Mouse (Mus musculus): ENCODE measurements at regions not wholly inside any gene's neighbourhood (a gene's known extent, or its start where the extent isn't known, plus 50 kb on each side); places are given as distances from the start of the nearest gene placed in this dataset.

DNA sequence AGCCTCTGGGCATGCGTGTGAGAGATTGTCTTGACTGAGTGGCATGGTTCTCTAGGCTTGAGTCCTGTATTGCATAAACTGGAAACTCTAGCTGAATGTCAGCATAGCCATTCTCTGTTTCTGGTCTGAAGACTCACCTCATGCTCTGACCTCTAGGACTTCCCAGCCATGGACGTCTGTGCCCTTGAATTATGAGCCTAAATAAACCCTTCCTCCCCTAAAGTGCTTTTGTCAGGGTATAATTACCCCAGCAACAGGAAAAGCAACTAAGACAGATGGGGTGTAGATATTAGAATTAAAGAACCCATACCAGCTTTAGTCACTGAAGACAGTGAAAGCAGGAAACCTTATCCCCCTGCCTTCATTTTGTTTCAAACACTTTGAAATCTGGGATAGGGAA lies 253.3 kb downstream of the Tpbg start:
- H3K9me3 ChIP-seq (replicated peaks; ENCODE audit: control insufficient read depth, insufficient read depth, low read length, poor library complexity, severe bottlenecking) = no peaks in the 10 kb centered on the region
- H3K36me3 ChIP-seq (ENCODE audit: control insufficient read depth, insufficient read depth, low read length, poor library complexity, severe bottlenecking) = no peaks in the 10 kb centered on the region
- no peak overlapping the region for H3K4me3 ChIP-seq (ENCODE audit: low read depth, low read length)

GRCm38 (mm10) chr9:86096246-86096645 lies 254.1 kb downstream of the Tpbg start:
- Histone ChIP-seq H3K4me3 (ENCODE audit: low read depth, low read length) (no peak overlapping the region), H3K27me3 (ENCODE audit: control insufficient read depth, insufficient read depth, low read length, poor library complexity, severe bottlenecking) (no peaks in the 10 kb centered on the region), H3K4me1 (ENCODE audit: control insufficient read depth, insufficient read depth, low read length) (no peaks in the 10 kb centered on the region), H3K27ac (ENCODE audit: insufficient read depth, low read length) (no peak overlapping the region), H3K9ac (ENCODE audit: low read depth, poor library complexity, severe bottlenecking) (no peak overlapping the region), H3K9me3 (replicated peaks; ENCODE audit: control insufficient read depth, insufficient read depth, low read length, poor library complexity, severe bottlenecking) (no peaks in the 10 kb centered on the region), H3K36me3 (ENCODE audit: control insufficient read depth, insufficient read depth, low read length, poor library complexity, severe bottlenecking) (no peaks in the 10 kb centered on the region)
- no peak for TF ChIP-seq EP300 (IDR thresholded peaks at IDR 0.05; ENCODE audit: insufficient read depth, low read depth, low read length)
- TF ChIP-seq POLR2A (IDR thresholded peaks at IDR 0.05; ENCODE audit: insufficient read depth, low read length) = no peak
- no peak for TF ChIP-seq CTCF (IDR thresholded peaks at IDR 0.05; ENCODE audit: low read depth, low read length)

More for the DNA sequence above, 253.3 kb downstream of the Tpbg start:
- Histone ChIP-seq H3K27ac (ENCODE audit: insufficient read depth, low read length) (no peak overlapping the region), H3K4me1 (ENCODE audit: control insufficient read depth, insufficient read depth, low read length) (no peaks in the 10 kb centered on the region), H3K9ac (ENCODE audit: low read depth, poor library complexity, severe bottlenecking) (no peak overlapping the region), H3K27me3 (ENCODE audit: control insufficient read depth, insufficient read depth, low read length, poor library complexity, severe bottlenecking) (no peaks in the 10 kb centered on the region)
- no peak for TF ChIP-seq CTCF (IDR thresholded peaks at IDR 0.05; ENCODE audit: low read depth, low read length)
- no peak for TF ChIP-seq POLR2A (IDR thresholded peaks at IDR 0.05; ENCODE audit: insufficient read depth, low read length)
- TF ChIP-seq EP300 (IDR thresholded peaks at IDR 0.05; ENCODE audit: insufficient read depth, low read depth, low read length) = no peak

- no peaks in the 10 kb centered on the region for H3K4me1 ChIP-seq (ENCODE audit: control insufficient read depth, insufficient read depth, low read length)
- no peak overlapping the region for H3K9ac ChIP-seq (ENCODE audit: low read depth, poor library complexity, severe bottlenecking)
Observed at GRCm38 (mm10) chr9:86099325-86099724, 257.1 kb downstream of the Tpbg start.

DNA sequence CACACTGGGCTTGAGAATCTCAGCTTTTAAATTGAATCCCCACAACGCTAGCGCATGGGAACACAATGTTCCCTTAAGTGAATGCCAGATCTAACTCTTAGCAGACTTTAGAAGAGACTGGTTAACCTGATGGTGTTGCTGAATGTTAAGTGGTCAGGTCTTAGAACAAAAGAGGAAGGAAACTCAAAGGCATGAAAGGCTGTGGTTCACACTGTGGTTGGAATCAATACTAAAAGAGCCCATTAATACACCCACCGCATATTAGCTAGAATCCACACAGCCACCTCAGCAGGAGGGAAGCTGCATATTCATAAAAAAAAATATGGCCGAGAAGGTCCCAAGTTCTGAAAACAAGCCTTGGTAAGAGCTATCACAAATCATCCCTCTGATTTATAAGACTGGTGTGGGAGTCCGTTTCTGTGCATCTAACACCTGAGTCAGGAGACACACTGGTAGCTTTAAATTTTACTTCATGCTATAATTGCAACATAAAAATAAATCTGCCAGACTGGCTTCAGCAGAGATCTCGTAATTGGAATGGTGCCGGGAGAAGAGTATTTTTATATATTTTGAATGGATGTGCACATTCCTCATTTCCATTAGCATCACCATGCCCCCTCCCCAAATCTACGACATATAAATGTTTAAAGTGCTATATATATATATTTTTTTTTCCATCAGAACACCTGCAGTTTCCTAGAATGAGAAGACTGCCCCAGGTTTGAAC lies 259.3 kb downstream of the Tpbg start:
- Histone ChIP-seq H3K9ac (ENCODE audit: low read depth, poor library complexity, severe bottlenecking) (no peak overlapping the region), H3K4me1 (ENCODE audit: control insufficient read depth, insufficient read depth, low read length) (no peaks in the 10 kb centered on the region), H3K4me3 (ENCODE audit: low read depth, low read length) (no peak overlapping the region), H3K9me3 (replicated peaks; ENCODE audit: control insufficient read depth, insufficient read depth, low read length, poor library complexity, severe bottlenecking) (no peaks in the 10 kb centered on the region), H3K36me3 (ENCODE audit: control insufficient read depth, insufficient read depth, low read length, poor library complexity, severe bottlenecking) (no peaks in the 10 kb centered on the region), H3K27me3 (ENCODE audit: control insufficient read depth, insufficient read depth, low read length, poor library complexity, severe bottlenecking) (no peaks in the 10 kb centered on the region), H3K27ac (ENCODE audit: insufficient read depth, low read length) (no peak overlapping the region)
- TF ChIP-seq POLR2A (IDR thresholded peaks at IDR 0.05; ENCODE audit: insufficient read depth, low read length) (no peak), CTCF (IDR thresholded peaks at IDR 0.05; ENCODE audit: low read depth, low read length) (no peak), EP300 (IDR thresholded peaks at IDR 0.05; ENCODE audit: insufficient read depth, low read depth, low read length) (no peak)

More at GRCm38 (mm10) chr9:86099325-86099724, 257.1 kb downstream of the Tpbg start:
- TF ChIP-seq CTCF (IDR thresholded peaks at IDR 0.05; ENCODE audit: low read depth, low read length) = no peak
- no peak for TF ChIP-seq POLR2A (IDR thresholded peaks at IDR 0.05; ENCODE audit: insufficient read depth, low read length)
- no peak for TF ChIP-seq EP300 (IDR thresholded peaks at IDR 0.05; ENCODE audit: insufficient read depth, low read depth, low read length)
- Histone ChIP-seq H3K9me3 (replicated peaks; ENCODE audit: control insufficient read depth, insufficient read depth, low read length, poor library complexity, severe bottlenecking) (no peaks in the 10 kb centered on the region), H3K36me3 (ENCODE audit: control insufficient read depth, insufficient read depth, low read length, poor library complexity, severe bottlenecking) (no peaks in the 10 kb centered on the region), H3K27ac (ENCODE audit: insufficient read depth, low read length) (no peak overlapping the region), H3K27me3 (ENCODE audit: control insufficient read depth, insufficient read depth, low read length, poor library complexity, severe bottlenecking) (no peaks in the 10 kb centered on the region), H3K4me3 (ENCODE audit: low read depth, low read length) (no peak overlapping the region)

DNA sequence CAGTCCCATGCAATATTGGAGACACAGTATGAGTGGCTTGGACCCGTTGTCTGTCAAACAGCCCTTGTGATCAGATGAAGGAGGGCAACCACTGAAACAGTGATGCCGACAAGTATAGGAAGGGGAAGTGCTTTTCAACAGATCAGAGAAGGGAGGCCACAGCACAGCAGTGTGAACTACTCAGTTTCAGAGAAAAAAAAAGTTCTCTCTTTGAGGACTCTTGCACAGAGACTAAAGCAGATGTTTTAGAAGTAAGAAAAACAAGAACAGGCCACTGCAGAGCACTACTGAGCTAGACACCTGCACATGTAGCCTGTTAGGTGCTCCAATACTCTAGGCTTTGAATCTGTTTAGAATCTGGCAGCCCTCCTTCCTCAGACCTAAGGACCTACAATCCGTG lies 261.4 kb downstream of the Tpbg start:
- H3K9ac ChIP-seq (ENCODE audit: low read depth, poor library complexity, severe bottlenecking) = no peak overlapping the region
- TF ChIP-seq EP300 (IDR thresholded peaks at IDR 0.05; ENCODE audit: insufficient read depth, low read depth, low read length) (no peak), POLR2A (IDR thresholded peaks at IDR 0.05; ENCODE audit: insufficient read depth, low read length) (no peak), CTCF (IDR thresholded peaks at IDR 0.05; ENCODE audit: low read depth, low read length) (no peak)
- no peaks in the 10 kb centered on the region for H3K36me3 ChIP-seq (ENCODE audit: control insufficient read depth, insufficient read depth, low read length, poor library complexity, severe bottlenecking)
- H3K4me1 ChIP-seq (ENCODE audit: control insufficient read depth, insufficient read depth, low read length) = no peaks in the 10 kb centered on the region
- no peaks in the 10 kb centered on the region for H3K27me3 ChIP-seq (ENCODE audit: control insufficient read depth, insufficient read depth, low read length, poor library complexity, severe bottlenecking)
- no peaks in the 10 kb centered on the region for H3K9me3 ChIP-seq (replicated peaks; ENCODE audit: control insufficient read depth, insufficient read depth, low read length, poor library complexity, severe bottlenecking)
- H3K27ac ChIP-seq (ENCODE audit: insufficient read depth, low read length) = no peak overlapping the region
- H3K4me3 ChIP-seq (ENCODE audit: low read depth, low read length) = no peak overlapping the region

GRCm38 (mm10) chr9:86104664-86105063 lies 262.5 kb downstream of the Tpbg start:
- Histone ChIP-seq H3K27ac (ENCODE audit: insufficient read depth, low read length) (no peak overlapping the region), H3K9me3 (replicated peaks; ENCODE audit: control insufficient read depth, insufficient read depth, low read length, poor library complexity, severe bottlenecking) (no peaks in the 10 kb centered on the region), H3K27me3 (ENCODE audit: control insufficient read depth, insufficient read depth, low read length, poor library complexity, severe bottlenecking) (no peaks in the 10 kb centered on the region), H3K36me3 (ENCODE audit: control insufficient read depth, insufficient read depth, low read length, poor library complexity, severe bottlenecking) (no peaks in the 10 kb centered on the region), H3K9ac (ENCODE audit: low read depth, poor library complexity, severe bottlenecking) (no peak overlapping the region), H3K4me3 (ENCODE audit: low read depth, low read length) (no peak overlapping the region), H3K4me1 (ENCODE audit: control insufficient read depth, insufficient read depth, low read length) (no peaks in the 10 kb centered on the region)
- no peak for TF ChIP-seq POLR2A (IDR thresholded peaks at IDR 0.05; ENCODE audit: insufficient read depth, low read length)
- no peak for TF ChIP-seq EP300 (IDR thresholded peaks at IDR 0.05; ENCODE audit: insufficient read depth, low read depth, low read length)
- no peak for TF ChIP-seq CTCF (IDR thresholded peaks at IDR 0.05; ENCODE audit: low read depth, low read length)
